Mouse (Mus musculus) liver, embryonic 15.5 days (tissue): ENCODE measurements around the gene Pkhd1. TPM values are rescaled to one million over a fixed set of nuclear protein-coding genes. Genes with fewer than 3 reads are reported as not detected.

ENCODE experiments used
- ATAC-seq: fragments of 200-750 bp; cut with Nextera tagmentation; 2 replicates; pipeline ENCODE4 v1.8.0; 2017; ENCODE audit warnings: moderate number of reproducible peaks, mild to moderate bottlenecking, moderate library complexity; ENCODE audit not compliant: insufficient read depth
- H3K27ac ChIP-seq: fragments of 300-500 bp; sonication (generic); replicated peaks from 2 replicates; pipeline ENCODE4 v1.5.1; 2015; ENCODE audit warnings: mild to moderate bottlenecking, inconsistent platforms
- H3K27me3 ChIP-seq: fragments of 300-500 bp; sonication (generic); 2 replicates; pipeline ENCODE4 v1.6.1; 2015; ENCODE audit warnings: mild to moderate bottlenecking, inconsistent platforms
- H3K36me3 ChIP-seq: fragments of 300-500 bp; sonication (generic); replicated peaks from 2 replicates; pipeline ENCODE4 v1.6.1; 2015; ENCODE audit warnings: moderate library complexity, mild to moderate bottlenecking, inconsistent platforms
- H3K4me1 ChIP-seq: fragments of 300-500 bp; sonication (generic); replicated peaks from 2 replicates; pipeline ENCODE4 v1.6.1; 2015; ENCODE audit warnings: inconsistent platforms
- H3K4me2 ChIP-seq: fragments of 300-500 bp; sonication (generic); 2 replicates; pipeline ENCODE4 v1.6.1; 2015; ENCODE audit warnings: moderate library complexity, mild to moderate bottlenecking, inconsistent platforms
- H3K4me3 ChIP-seq: fragments of 300-500 bp; sonication (generic); replicated peaks from 2 replicates; pipeline ENCODE4 v1.5.1; 2015; ENCODE audit warnings: mild to moderate bottlenecking, inconsistent platforms
- H3K9ac ChIP-seq: fragments of 300-500 bp; sonication (generic); 2 replicates; pipeline ENCODE4 v1.6.1; 2015; ENCODE audit warnings: moderate library complexity, mild to moderate bottlenecking, inconsistent platforms
- H3K9me3 ChIP-seq: fragments of 300-500 bp; sonication (generic); replicated peaks from 2 replicates; pipeline ENCODE4 v1.6.1; 2016; ENCODE audit warnings: inconsistent platforms
- WGBS: fragments of 180-500 bp; shearing (Covaris S2); methylation state at CpG from one replicate; pipeline ENCODE4 v1.1.7; 2015; ENCODE audit warnings: mixed read lengths; ENCODE audit not compliant: insufficient replicate concordance; 5-methylcytosine and 5-hydroxymethylcytosine counted together
- polyA plus RNA-seq: library from polyadenylated mRNA; unstranded; fragments of >200 nt; fragmentation: Nextera tagmentation; extraction: Ambion mirVana; gene quantifications from 2 replicates; pipeline ENCODE4 v1.2.1, GENCODE M21; 2015

Gene Pkhd1
- polyA plus RNA-seq, 1 experiment from 2014 or later, result 0.32 TPM

DNA sequence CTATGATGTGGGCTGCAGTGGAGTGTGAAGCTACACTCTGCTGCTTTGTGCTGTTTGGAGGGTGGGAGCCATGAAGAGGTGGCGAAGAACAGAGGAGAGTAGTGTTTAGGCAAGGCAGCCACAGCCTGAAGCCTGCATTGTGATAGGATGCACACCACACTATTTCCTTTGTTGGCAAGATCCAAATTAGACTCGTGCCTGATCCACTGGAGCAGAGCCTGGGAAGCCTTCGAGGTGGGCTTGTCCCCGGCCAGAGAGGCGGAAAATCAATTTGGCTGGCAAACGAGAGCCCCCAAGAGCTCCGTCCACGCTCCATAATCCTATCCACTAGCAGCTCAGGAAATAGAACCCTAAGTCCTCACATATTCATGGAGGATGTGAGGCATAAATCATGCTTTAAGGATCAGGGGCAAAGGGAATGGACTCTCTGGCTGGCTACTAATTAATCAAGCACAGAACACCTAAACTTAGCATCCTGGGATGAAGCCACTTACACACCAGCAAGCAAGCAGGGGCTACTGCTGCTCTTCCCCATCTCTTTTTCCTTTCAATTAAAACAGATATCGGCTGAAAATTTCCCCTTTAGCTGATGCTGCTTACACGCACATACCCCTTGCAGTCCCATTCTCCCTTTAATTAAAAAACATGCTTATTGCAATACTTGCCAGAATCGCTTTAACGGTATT is 189.4 kb downstream of the Pkhd1 start:
- no peak overlapping the region for H3K4me3 ChIP-seq
- H3K27ac ChIP-seq, result no peak overlapping the region
- H3K27me3 ChIP-seq, result no peaks in the 10 kb centered on the region
- H3K9me3 ChIP-seq, result no peaks in the 10 kb centered on the region
- H3K4me1 ChIP-seq, result no peaks in the 10 kb centered on the region
- ATAC-seq, result no peak
- 66% methylated on average over 12 of the region's 12 CpGs for WGBS
- H3K9ac ChIP-seq, result no peak overlapping the region
- H3K4me2 ChIP-seq, result no peak overlapping the region
- H3K36me3 ChIP-seq, result no peaks in the 10 kb centered on the region

DNA sequence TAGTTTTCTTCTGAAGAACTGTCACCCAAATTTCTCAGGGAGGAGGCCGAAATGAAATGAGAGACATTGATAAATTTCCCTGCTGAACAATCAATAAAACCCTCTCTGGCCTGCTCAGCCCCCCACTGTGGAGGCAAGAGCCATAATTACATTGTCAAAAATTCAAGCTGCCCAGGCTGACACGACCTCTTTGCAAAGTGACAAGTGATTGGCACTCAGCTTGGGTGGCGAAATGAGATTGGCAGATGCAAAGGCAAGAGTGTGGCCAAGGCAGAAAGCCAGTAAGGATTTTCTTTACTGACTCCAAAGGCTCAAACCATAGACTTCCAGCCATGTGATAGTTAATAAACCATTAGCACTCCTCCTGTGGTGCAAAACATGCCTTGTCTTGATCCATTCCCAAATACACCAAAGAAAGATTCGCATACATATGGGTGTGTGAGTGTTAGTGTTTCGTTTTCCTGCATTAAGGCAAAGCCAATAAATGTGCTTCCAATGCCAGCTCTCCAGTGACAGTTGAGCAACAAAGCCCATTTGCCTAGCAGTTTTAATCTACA is 208.4 kb downstream of the Pkhd1 start:
- 50% methylated on average over 5 of the region's 5 CpGs for WGBS
- ATAC-seq, result no peak

DNA sequence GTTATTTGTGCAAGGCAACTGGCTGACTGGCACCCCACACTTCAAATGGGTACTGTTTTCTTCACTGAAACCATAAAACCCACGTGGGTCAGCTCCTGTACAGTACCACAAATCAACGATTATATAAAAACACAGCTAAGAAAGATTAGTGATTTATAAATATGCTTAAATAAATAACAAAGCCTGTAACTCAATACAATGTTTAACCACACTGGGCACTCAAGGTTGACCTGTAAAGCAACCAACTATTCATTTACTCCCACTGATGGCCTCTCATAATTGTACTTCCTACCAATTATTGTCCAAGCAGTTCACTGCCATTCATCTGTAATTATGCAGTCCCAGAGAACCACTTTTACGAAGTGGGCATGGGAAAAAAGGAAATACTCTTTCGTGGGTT is 219.5 kb downstream of the Pkhd1 start:
- Histone ChIP-seq H3K4me1 (no peaks in the 10 kb centered on the region), H3K9me3 (no peaks in the 10 kb centered on the region), H3K4me3 (no peak overlapping the region), H3K9ac (no peak overlapping the region), H3K36me3 (no peaks in the 10 kb centered on the region), H3K27me3 (no peaks in the 10 kb centered on the region), H3K27ac (no peak overlapping the region), H3K4me2 (no peak overlapping the region)
- no peak for ATAC-seq
- WGBS, result 39% methylated on average over 4 of the region's 4 CpGs

More for the DNA sequence above, 208.4 kb downstream of the Pkhd1 start:
- Histone ChIP-seq H3K9me3 (no peaks in the 10 kb centered on the region), H3K4me3 (no peak overlapping the region), H3K27ac (no peak overlapping the region), H3K4me1 (no peaks in the 10 kb centered on the region), H3K36me3 (no peaks in the 10 kb centered on the region), H3K27me3 (no peaks in the 10 kb centered on the region), H3K9ac (no peak overlapping the region), H3K4me2 (no peak overlapping the region)

DNA sequence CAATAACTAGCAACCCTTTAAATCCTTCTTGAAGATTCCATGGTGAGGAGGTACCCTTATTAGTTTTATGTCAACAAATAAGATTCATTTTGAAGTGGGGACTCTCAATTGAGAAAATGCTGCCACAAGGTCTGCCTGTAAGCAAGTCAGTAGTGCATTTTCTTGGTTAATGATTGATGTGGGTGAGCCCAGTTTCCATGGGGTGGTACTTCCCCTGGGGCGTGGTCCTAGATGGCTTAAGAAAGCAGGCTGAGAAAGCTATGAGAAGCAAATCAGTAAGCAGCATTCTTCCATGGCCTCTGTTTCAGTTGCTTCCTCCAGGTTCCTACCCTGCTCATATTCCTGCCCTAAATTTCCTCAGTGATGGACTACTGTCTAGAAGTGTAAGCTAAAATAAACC is 253.4 kb downstream of the Pkhd1 start:
- H3K4me1 ChIP-seq, result no peaks in the 10 kb centered on the region
- ATAC-seq, result no peak
- WGBS, result 42% methylated on average over 1 of the region's 1 CpGs

DNA sequence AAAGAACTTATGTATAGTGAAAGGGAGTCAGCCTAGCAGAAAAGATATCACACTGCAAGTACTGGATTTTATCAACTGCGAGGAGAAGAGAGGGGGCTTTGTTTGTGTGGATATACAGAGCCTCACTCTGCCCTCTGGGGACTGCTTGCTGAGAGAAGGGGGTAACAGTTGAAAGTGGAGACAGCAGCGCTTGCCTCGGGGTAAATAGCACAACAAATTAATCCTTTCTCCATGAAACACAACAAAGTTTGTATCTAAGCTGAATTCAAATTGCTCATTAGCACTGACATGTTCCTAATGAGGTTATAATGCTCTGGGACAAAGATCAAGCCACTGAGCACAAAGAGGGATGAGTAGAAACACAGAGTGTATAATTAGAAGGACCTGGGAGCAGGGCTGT is 273.2 kb downstream of the Pkhd1 start:
- no peaks in the 10 kb centered on the region for H3K36me3 ChIP-seq
- H3K4me3 ChIP-seq, result no peak overlapping the region
- no peak overlapping the region for H3K9ac ChIP-seq
- H3K4me1 ChIP-seq, result no peaks in the 10 kb centered on the region
- 36% methylated on average over 3 of the region's 3 CpGs for WGBS
- no peak overlapping the region for H3K27ac ChIP-seq
- no peaks in the 10 kb centered on the region for H3K9me3 ChIP-seq
- H3K4me2 ChIP-seq, result no peak overlapping the region
- H3K27me3 ChIP-seq, result no peaks in the 10 kb centered on the region
- ATAC-seq, result no peak

More for the DNA sequence above, 253.4 kb downstream of the Pkhd1 start:
- no peak overlapping the region for H3K4me3 ChIP-seq
- no peaks in the 10 kb centered on the region for H3K36me3 ChIP-seq
- H3K27me3 ChIP-seq, result no peaks in the 10 kb centered on the region
- no peak overlapping the region for H3K4me2 ChIP-seq
- H3K27ac ChIP-seq, result no peak overlapping the region
- H3K9ac ChIP-seq, result no peak overlapping the region
- no peaks in the 10 kb centered on the region for H3K9me3 ChIP-seq

DNA sequence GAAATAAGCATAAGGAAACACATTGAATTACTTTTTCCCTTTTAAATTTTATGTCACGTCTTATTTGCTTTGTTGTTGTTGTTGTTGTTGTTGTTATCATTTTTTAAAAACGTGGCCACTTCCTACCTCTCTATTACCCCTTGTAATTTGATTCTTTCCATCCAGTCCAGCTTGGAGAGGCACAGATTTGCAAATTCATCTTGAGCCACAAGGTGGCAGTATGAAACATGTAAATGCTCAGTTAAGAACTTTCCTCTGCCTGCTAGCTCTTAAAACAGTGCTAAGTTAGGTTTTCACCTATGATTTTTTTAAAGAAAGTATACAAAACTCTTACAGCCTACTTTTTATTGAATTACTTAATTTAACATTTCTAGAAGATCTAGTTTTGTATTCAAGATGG is 306.4 kb downstream of the Pkhd1 start:
- Histone ChIP-seq H3K4me3 (no peak overlapping the region), H3K27ac (no peak overlapping the region), H3K4me2 (no peak overlapping the region), H3K36me3 (no peaks in the 10 kb centered on the region), H3K27me3 (no peaks in the 10 kb centered on the region), H3K4me1 (no peaks in the 10 kb centered on the region), H3K9me3 (no peaks in the 10 kb centered on the region), H3K9ac (no peak overlapping the region)
- no peak for ATAC-seq
- 3% methylated on average over 2 of the region's 2 CpGs for WGBS

DNA sequence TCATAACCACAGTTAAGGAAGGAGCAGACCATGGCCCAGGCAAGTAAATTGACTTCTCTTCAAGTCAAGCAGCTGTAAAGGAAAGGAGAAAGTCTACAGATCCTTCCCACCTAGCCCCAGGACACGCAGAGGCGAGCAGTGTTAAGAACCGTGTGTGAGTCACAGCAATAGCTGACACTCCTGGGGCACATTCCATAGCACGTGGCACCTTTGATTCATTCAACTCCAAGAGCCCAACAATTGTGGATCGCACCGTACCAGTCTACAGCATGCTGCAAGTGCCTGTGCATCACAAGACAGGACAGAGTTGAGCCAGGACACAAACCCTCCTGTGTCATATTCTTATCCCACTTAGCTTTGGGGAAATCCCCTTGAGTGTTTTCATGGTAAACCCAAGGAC is 306.9 kb downstream of the Pkhd1 start:
- H3K9me3 ChIP-seq, result no peaks in the 10 kb centered on the region
- H3K27me3 ChIP-seq, result no peaks in the 10 kb centered on the region
- H3K36me3 ChIP-seq, result no peaks in the 10 kb centered on the region
- 60% methylated on average over 6 of the region's 6 CpGs for WGBS
- H3K4me3 ChIP-seq, result no peak overlapping the region
- no peaks in the 10 kb centered on the region for H3K4me1 ChIP-seq
- no peak overlapping the region for H3K9ac ChIP-seq
- ATAC-seq, result no peak
- no peak overlapping the region for H3K4me2 ChIP-seq
- no peak overlapping the region for H3K27ac ChIP-seq

DNA sequence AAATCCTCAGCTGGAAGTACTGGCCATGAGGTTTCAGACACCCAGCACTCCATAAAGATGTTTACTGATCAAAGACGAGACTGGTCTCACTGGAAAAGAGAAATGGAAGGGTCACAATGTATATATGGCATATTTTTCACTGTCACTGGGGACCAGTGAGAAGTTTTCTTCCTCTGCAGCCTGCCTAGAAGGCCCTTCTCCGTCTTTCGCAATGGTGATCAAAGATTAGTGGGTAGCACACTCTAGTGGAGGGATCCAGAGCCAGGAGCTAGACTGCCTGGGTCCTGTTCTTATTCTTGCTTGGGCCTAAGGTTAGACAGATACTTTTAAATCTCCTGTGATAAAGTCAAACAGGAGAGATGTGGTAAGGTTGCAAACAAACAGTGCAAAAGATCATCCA is 311.7 kb downstream of the Pkhd1 start:
- H3K4me2 ChIP-seq, result no peak overlapping the region
- H3K9ac ChIP-seq, result no peak overlapping the region
- H3K4me1 ChIP-seq, result no peaks in the 10 kb centered on the region
- no peak overlapping the region for H3K27ac ChIP-seq
- H3K4me3 ChIP-seq, result no peak overlapping the region
- no peaks in the 10 kb centered on the region for H3K36me3 ChIP-seq
- no peaks in the 10 kb centered on the region for H3K9me3 ChIP-seq
- H3K27me3 ChIP-seq, result no peaks in the 10 kb centered on the region
- WGBS, result 46% methylated on average over 3 of the region's 3 CpGs
- no peak for ATAC-seq

DNA sequence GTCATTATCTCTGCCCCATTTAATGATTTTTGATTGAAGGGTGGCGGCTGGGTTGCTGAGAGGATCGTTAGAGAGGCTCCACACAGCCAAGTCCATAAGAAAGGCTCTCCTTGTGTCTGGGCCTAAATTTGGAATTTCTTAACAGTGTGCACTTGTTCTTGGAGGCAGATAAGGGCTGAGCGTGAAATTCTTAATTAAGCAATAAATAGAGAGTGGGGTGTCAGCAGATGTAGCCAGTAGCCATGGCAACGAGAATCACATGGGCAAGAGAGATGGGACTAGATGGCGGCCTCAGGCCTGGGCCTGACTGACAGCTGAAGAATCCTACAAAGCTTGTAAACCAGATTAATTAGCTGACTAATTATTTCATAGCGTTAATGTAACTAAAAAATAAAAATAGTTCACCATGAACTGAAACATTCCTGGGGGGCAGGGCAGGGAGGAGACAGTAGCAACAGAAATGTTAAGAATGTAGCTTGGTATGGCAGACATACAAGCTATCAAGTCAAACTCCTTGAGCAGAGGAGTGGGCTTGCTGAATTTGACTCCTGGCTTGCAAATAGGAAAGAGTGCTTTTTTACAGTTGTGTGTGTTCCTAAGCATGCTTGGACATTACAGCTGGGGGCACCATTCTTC is 314.8 kb downstream of the Pkhd1 start:
- H3K9me3 ChIP-seq, result no peaks in the 10 kb centered on the region
- H3K27me3 ChIP-seq, result no peaks in the 10 kb centered on the region
- no peaks in the 10 kb centered on the region for H3K4me1 ChIP-seq
- no peak overlapping the region for H3K27ac ChIP-seq
- H3K9ac ChIP-seq, result no peak overlapping the region
- 56% methylated on average over 6 of the region's 6 CpGs for WGBS
- no peak overlapping the region for H3K4me3 ChIP-seq
- H3K4me2 ChIP-seq, result no peak overlapping the region
- no peak for ATAC-seq
- no peaks in the 10 kb centered on the region for H3K36me3 ChIP-seq

DNA sequence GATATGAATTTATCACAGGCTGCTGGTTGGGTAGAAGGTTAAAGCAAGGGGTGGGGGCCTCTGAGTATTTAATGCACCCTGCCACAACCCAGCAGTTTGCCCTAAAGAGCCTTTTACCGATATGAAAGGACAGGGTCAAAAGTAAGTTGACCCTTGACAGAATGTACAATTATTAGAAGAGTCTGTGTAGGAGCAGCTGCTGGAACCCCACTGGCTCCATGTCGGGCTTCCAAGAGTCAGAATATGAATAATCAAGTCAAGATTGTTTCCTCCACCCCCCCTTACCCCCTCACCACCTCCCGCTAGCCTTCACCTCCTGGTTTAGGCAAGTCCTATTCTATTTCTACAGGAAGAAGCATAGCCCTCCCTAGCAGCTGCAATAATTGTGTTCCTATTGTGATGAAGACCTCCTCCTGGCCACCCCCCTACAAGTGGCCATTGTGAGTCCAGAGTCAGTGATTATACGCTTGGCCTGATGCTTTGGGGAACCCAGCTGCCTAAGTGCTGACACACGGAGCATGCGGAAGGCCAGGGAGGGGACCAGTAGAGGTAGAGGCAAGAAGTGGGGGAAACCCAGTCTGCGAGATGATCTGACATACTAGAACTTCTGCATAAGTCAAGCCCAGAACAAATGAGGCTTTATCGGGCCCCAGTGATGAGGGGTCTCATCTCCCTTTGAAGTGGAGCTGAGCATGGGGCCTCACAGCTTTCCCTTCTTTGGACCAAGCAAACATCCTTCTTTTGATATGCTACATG is 315.5 kb downstream of the Pkhd1 start:
- no peaks in the 10 kb centered on the region for H3K9me3 ChIP-seq

DNA sequence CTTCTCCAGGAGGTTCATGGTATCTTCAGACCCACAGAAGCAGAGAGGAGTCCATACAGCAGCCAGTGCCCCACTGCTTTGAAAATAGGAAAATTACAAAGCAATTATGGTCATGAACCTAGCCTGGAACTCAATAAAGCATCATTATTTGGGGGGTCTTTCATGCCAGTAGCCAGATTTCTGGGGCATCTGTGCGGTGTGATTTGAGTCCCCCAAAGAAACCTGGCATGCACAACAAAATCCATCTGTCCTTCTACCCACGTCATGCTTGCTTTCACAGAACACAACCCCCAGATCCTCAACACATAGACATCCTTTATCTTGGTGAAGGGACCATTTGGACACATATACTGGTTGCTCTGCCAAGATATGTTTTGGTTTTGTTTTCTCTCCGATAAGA is 316.2 kb downstream of the Pkhd1 start:
- Histone ChIP-seq H3K27ac (no peak overlapping the region), H3K4me2 (no peak overlapping the region), H3K9me3 (no peaks in the 10 kb centered on the region), H3K4me1 (no peaks in the 10 kb centered on the region), H3K27me3 (no peaks in the 10 kb centered on the region), H3K4me3 (no peak overlapping the region), H3K9ac (no peak overlapping the region), H3K36me3 (no peaks in the 10 kb centered on the region)
- WGBS, result 44% methylated on average over 3 of the region's 3 CpGs
- ATAC-seq, result no peak

More for the DNA sequence above, 315.5 kb downstream of the Pkhd1 start:
- WGBS, result 74% methylated on average over 8 of the region's 8 CpGs
- Histone ChIP-seq H3K4me2 (no peak overlapping the region), H3K27me3 (no peaks in the 10 kb centered on the region), H3K4me1 (no peaks in the 10 kb centered on the region), H3K4me3 (no peak overlapping the region), H3K36me3 (no peaks in the 10 kb centered on the region), H3K27ac (no peak overlapping the region), H3K9ac (no peak overlapping the region)
- ATAC-seq, result no peak
